Mouse (Mus musculus): ENCODE results near the gene Ifrd1. TPM values are rescaled to one million over a fixed set of nuclear protein-coding genes. Genes with fewer than 3 reads are reported as not detected.

Ifrd1 gene
- polyA plus RNA-seq, 1 experiment, result 84.7 TPM

DNA sequence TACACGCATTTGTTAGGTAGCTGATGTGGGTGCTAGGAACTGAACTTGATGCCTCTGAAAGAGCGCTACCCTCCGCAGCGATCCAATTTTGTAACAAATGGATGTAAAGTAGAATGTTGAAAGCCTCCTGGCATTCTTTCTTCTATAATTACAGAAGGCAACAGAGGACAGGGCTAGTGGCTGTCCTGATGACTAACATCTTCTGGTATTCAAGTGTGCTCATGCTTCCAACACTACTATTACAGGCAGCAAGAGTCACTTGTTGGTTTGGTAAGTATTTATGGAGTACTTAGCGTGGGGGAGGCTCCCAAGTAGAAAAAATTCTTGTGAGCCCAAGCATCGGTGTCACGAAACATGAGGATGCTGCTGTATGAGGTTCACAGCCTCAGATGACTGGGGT lies 9.1 kb downstream of the Ifrd1 start:
- no peaks in the 10 kb centered on the region for H3K79me2 ChIP-seq (ENCODE audit: control insufficient read depth, insufficient read depth)

DNA sequence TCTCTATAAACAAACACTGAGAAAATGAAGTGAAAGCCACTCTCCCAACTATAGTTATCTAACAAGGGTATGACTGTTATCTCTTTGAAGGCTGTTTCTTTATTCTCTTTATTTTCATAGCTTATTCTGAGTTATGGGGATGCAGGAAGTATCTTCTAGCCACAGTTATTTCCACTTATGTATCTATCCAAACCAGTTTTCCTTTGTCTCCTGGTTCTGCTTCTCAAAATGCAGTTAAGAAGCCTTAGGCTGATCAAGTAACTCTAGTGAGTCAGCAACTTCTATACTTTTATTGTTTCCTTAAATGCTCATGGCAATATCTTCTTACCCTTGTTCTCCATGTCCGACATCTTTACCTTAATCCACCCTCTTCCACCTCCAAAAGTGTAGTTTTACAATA lies 16.1 kb downstream of the Ifrd1 start:
- Histone ChIP-seq H3K27me3 (ENCODE audit: control insufficient read depth, insufficient read depth, insufficient read length) (no peaks in the 10 kb centered on the region), H3K4me3 (no peak overlapping the region), H3ac (ENCODE audit: control insufficient read depth, insufficient read length) (no peak overlapping the region), H3K79me2 (ENCODE audit: control insufficient read depth, insufficient read depth) (no peaks in the 10 kb centered on the region), H3K4me2 (ENCODE audit: low read depth) (no peak overlapping the region), H3K36me3 (ENCODE audit: control insufficient read depth, insufficient read depth) (no peaks in the 10 kb centered on the region)
- TF ChIP-seq SRF (IDR thresholded peaks at IDR 0.05; ENCODE audit: control insufficient read depth, insufficient read length, low read depth) (no peak), POLR2A (IDR thresholded peaks at IDR 0.05; ENCODE audit: insufficient read length, low read depth) (no peak), MYOD1 (IDR thresholded peaks at IDR 0.05; ENCODE audit: control insufficient read depth in 1 of 3, insufficient read length in 2 of 3, low read depth in 2 of 3) (no peak), E2F4 (IDR thresholded peaks at IDR 0.05; ENCODE audit: insufficient read depth) (no peak), REST (IDR thresholded peaks at IDR 0.05; ENCODE audit: insufficient read depth, insufficient read length) (no peak), TCF3 (IDR thresholded peaks at IDR 0.05; ENCODE audit: insufficient read length, low read depth) (no peak), MAX (IDR thresholded peaks at IDR 0.05; ENCODE audit: low read depth) (no peak), USF1 (IDR thresholded peaks at IDR 0.05; ENCODE audit: low read depth) (no peak), CEBPB (IDR thresholded peaks at IDR 0.05; ENCODE audit: insufficient read depth, poor library complexity, severe bottlenecking) (no peak), MYOG (IDR thresholded peaks at IDR 0.05; ENCODE audit: control insufficient read depth in 1 of 3, insufficient read depth in 1 of 3, insufficient read length in 2 of 3, low read depth in 2 of 3) (no peak), POLR2AphosphoS2 (IDR thresholded peaks at IDR 0.05; ENCODE audit: insufficient read length, low read depth) (no peak), TCF12 (IDR thresholded peaks at IDR 0.05; ENCODE audit: insufficient read depth, poor library complexity, severe bottlenecking) (no peak)

More for the DNA sequence above, 9.1 kb downstream of the Ifrd1 start:
- Histone ChIP-seq H3K4me3 (no peak overlapping the region), H3K27me3 (ENCODE audit: control insufficient read depth, insufficient read depth, insufficient read length) (no peaks in the 10 kb centered on the region), H3ac (ENCODE audit: control insufficient read depth, insufficient read length) (no peak overlapping the region), H3K36me3 (ENCODE audit: control insufficient read depth, insufficient read depth) (no peaks in the 10 kb centered on the region), H3K4me2 (ENCODE audit: low read depth) (peak overlapping the region; percentile 55)
- TF ChIP-seq TCF3 (IDR thresholded peaks at IDR 0.05; ENCODE audit: insufficient read length, low read depth) (no peak), MYOG (IDR thresholded peaks at IDR 0.05; ENCODE audit: control insufficient read depth in 1 of 3, insufficient read depth in 1 of 3, insufficient read length in 2 of 3, low read depth in 2 of 3) (no peak), TCF12 (IDR thresholded peaks at IDR 0.05; ENCODE audit: insufficient read depth, poor library complexity, severe bottlenecking) (no peak), MYOD1 (IDR thresholded peaks at IDR 0.05; ENCODE audit: control insufficient read depth in 1 of 3, insufficient read length in 2 of 3, low read depth in 2 of 3) (peak in 1 of 3 experiments; percentile 7), SRF (IDR thresholded peaks at IDR 0.05; ENCODE audit: control insufficient read depth, insufficient read length, low read depth) (no peak), POLR2A (IDR thresholded peaks at IDR 0.05; ENCODE audit: insufficient read length, low read depth) (no peak), REST (IDR thresholded peaks at IDR 0.05; ENCODE audit: insufficient read depth, insufficient read length) (no peak), CEBPB (IDR thresholded peaks at IDR 0.05; ENCODE audit: insufficient read depth, poor library complexity, severe bottlenecking) (0 out of 2 replicates have a peak, but pooled peaks have one; percentile 9), E2F4 (IDR thresholded peaks at IDR 0.05; ENCODE audit: insufficient read depth) (no peak), MAX (IDR thresholded peaks at IDR 0.05; ENCODE audit: low read depth) (no peak), POLR2AphosphoS2 (IDR thresholded peaks at IDR 0.05; ENCODE audit: insufficient read length, low read depth) (no peak)

DNA sequence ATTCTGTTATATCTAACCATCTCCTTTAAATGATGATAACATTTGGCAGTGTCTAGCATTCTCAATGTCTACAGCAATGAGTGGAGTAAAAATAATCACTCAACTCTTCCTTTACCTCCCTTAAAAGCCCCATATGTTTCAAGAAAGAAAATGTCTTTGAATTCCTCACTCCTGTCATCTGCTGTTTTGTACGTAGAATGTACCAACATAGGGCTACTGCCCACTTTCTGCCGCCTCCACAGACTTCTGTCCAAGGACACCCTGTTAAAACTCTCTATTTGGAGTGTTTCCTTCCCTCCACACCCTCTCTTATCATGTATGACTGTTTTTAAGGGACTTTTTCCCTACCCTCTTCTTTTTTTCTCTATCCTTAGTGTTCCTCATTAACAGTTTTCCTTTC lies 16.7 kb downstream of the Ifrd1 start:
- no peaks in the 10 kb centered on the region for H3K27me3 ChIP-seq (ENCODE audit: control insufficient read depth, insufficient read depth, insufficient read length)
- no peaks in the 10 kb centered on the region for H3K79me2 ChIP-seq (ENCODE audit: control insufficient read depth, insufficient read depth)
- no peak overlapping the region for H3ac ChIP-seq (ENCODE audit: control insufficient read depth, insufficient read length)
- H3K4me3 ChIP-seq, result no peak overlapping the region
- TF ChIP-seq E2F4 (IDR thresholded peaks at IDR 0.05; ENCODE audit: insufficient read depth), result no peak
- TF ChIP-seq POLR2A (IDR thresholded peaks at IDR 0.05; ENCODE audit: insufficient read length, low read depth), result no peak
- no peak for TF ChIP-seq CEBPB (IDR thresholded peaks at IDR 0.05; ENCODE audit: insufficient read depth, poor library complexity, severe bottlenecking)
- TF ChIP-seq POLR2AphosphoS2 (IDR thresholded peaks at IDR 0.05; ENCODE audit: insufficient read length, low read depth), result no peak
- TF ChIP-seq TCF12 (IDR thresholded peaks at IDR 0.05; ENCODE audit: insufficient read depth, poor library complexity, severe bottlenecking), result no peak
- TF ChIP-seq USF1 (IDR thresholded peaks at IDR 0.05; ENCODE audit: low read depth), result no peak
- TF ChIP-seq MYOG (IDR thresholded peaks at IDR 0.05; ENCODE audit: control insufficient read depth in 1 of 3, insufficient read depth in 1 of 3, insufficient read length in 2 of 3, low read depth in 2 of 3), result no peak
- no peak for TF ChIP-seq SRF (IDR thresholded peaks at IDR 0.05; ENCODE audit: control insufficient read depth, insufficient read length, low read depth)
- TF ChIP-seq REST (IDR thresholded peaks at IDR 0.05; ENCODE audit: insufficient read depth, insufficient read length), result no peak
- no peak for TF ChIP-seq TCF3 (IDR thresholded peaks at IDR 0.05; ENCODE audit: insufficient read length, low read depth)
- no peak for TF ChIP-seq MAX (IDR thresholded peaks at IDR 0.05; ENCODE audit: low read depth)
- TF ChIP-seq MYOD1 (IDR thresholded peaks at IDR 0.05; ENCODE audit: control insufficient read depth in 1 of 3, insufficient read length in 2 of 3, low read depth in 2 of 3), result no peak
- no peak overlapping the region for H3K4me2 ChIP-seq (ENCODE audit: low read depth)
- H3K36me3 ChIP-seq (ENCODE audit: control insufficient read depth, insufficient read depth), result no peaks in the 10 kb centered on the region

DNA sequence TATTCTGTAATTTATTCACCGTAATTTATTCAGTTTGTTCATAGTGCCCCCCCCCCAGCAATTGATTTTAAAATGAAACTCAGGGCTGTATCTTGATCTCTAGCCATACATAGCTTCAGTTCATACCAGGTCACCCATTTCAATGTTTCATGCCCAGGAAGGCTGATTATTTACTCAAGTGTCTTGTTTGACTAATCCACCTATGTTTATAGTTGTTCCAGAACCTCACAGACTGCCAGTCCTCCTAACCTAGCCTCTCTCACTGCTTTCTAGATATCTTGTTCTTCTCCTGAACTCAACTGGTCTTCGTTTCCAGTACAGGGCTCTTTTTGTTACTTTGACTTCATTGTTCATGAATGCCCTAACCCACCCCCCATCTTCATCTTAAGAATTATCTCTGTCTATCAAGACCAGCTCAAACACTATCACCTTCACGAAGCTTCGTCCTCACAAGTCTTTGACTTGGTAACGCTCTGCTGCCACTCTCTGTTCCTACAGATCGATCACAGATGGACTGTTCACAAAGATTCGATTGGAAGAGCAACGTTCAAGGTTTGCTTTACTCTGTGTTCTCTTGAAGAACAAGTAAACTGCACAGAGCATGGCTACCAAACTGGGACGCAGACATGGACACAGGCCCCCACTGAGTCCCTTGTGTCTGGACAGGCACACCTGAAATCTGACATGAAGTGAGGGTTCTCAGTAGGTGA lies 24.0 kb downstream of the Ifrd1 start:
- Histone ChIP-seq H3K36me3 (ENCODE audit: control insufficient read depth, insufficient read depth) (no peaks in the 10 kb centered on the region), H3K27me3 (ENCODE audit: control insufficient read depth, insufficient read depth, insufficient read length) (no peaks in the 10 kb centered on the region), H3K79me2 (ENCODE audit: control insufficient read depth, insufficient read depth) (peaks cover 30% of the 10 kb centered on the region), H3K4me3 (peak overlapping the region; percentile 85), H3ac (ENCODE audit: control insufficient read depth, insufficient read length) (no peak overlapping the region), H3K4me2 (ENCODE audit: low read depth) (peak overlapping the region; percentile 83)
- no peak for TF ChIP-seq POLR2A (IDR thresholded peaks at IDR 0.05; ENCODE audit: insufficient read length, low read depth)
- TF ChIP-seq USF1 (IDR thresholded peaks at IDR 0.05; ENCODE audit: low read depth), result no peak
- TF ChIP-seq REST (IDR thresholded peaks at IDR 0.05; ENCODE audit: insufficient read depth, insufficient read length), result no peak
- no peak for TF ChIP-seq MAX (IDR thresholded peaks at IDR 0.05; ENCODE audit: low read depth)
- TF ChIP-seq SRF (IDR thresholded peaks at IDR 0.05; ENCODE audit: control insufficient read depth, insufficient read length, low read depth), result no peak
- no peak for TF ChIP-seq TCF3 (IDR thresholded peaks at IDR 0.05; ENCODE audit: insufficient read length, low read depth)
- TF ChIP-seq MYOD1 (IDR thresholded peaks at IDR 0.05; ENCODE audit: control insufficient read depth in 1 of 3, insufficient read length in 2 of 3, low read depth in 2 of 3), result no peak
- no peak for TF ChIP-seq TCF12 (IDR thresholded peaks at IDR 0.05; ENCODE audit: insufficient read depth, poor library complexity, severe bottlenecking)
- TF ChIP-seq POLR2AphosphoS2 (IDR thresholded peaks at IDR 0.05; ENCODE audit: insufficient read length, low read depth), result no peak
- no peak for TF ChIP-seq E2F4 (IDR thresholded peaks at IDR 0.05; ENCODE audit: insufficient read depth)
- TF ChIP-seq CEBPB (IDR thresholded peaks at IDR 0.05; ENCODE audit: insufficient read depth, poor library complexity, severe bottlenecking), result no peak
- TF ChIP-seq MYOG (IDR thresholded peaks at IDR 0.05; ENCODE audit: control insufficient read depth in 1 of 3, insufficient read depth in 1 of 3, insufficient read length in 2 of 3, low read depth in 2 of 3), result no peak
